Mouse (Mus musculus): Measurements from ENCODE around the gene Mpp5. TPM values are rescaled to one million over a fixed set of nuclear protein-coding genes. Genes with fewer than 3 reads are reported as not detected.

Mpp5 gene
- polyA plus RNA-seq, 1 experiment, result not detected

DNA sequence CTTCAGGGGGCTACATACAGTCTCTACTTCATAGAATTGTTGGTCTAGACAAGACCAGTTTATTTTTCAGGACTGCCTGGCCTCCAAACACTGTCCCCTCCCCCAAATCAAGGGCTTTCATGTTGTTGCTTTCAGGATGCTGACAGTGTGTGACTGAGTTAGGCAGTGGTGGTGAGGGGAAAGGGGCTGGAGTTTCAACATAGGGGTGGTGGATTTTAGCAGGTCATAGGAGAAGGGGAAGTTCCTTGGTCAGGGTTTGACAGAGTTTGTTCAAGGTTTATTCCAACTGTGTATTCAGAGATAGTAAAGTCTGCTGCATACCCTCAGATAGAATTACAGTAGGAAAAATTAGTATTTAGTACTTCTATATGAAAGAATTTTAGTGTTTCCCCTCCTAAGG, 53.1 kb downstream of the Mpp5 start:
- no peaks in the 10 kb centered on the region for H3K4me1 ChIP-seq (ENCODE audit: control insufficient read depth, insufficient read depth, low read length)
- H3K4me3 ChIP-seq (ENCODE audit: insufficient read depth, low read depth, low read length), result no peak overlapping the region
- TF ChIP-seq CTCF (IDR thresholded peaks at IDR 0.05; ENCODE audit: insufficient read depth, low read depth, low read length), result no peak
- no peak for TF ChIP-seq POLR2A (IDR thresholded peaks at IDR 0.05; ENCODE audit: insufficient read depth, low read depth, low read length)
- no peak overlapping the region for H3K27ac ChIP-seq (ENCODE audit: insufficient read depth, low read depth, low read length)

DNA sequence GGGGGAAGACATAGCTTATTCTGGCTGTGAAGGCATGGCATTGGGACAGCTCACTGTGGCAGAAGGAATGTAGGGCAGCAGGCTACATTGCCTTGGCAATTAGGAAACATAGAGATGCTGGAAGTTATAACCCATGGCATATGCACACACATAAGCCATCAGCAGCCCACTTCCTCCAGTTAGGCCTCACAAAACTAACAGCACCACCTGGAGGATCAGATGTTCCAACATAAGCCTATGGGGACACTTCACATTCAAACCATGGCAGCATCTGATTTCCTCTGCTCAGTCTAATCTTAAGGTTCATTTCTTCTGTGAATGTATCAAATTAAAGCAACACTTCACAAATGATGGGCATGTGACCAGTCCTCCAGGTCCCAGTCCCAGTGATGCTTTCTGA, 65.7 kb downstream of the Mpp5 start:
- H3K4me1 ChIP-seq (ENCODE audit: control insufficient read depth, insufficient read depth, low read length), result no peaks in the 10 kb centered on the region
- TF ChIP-seq CTCF (IDR thresholded peaks at IDR 0.05; ENCODE audit: insufficient read depth, low read depth, low read length) (no peak), POLR2A (IDR thresholded peaks at IDR 0.05; ENCODE audit: insufficient read depth, low read depth, low read length) (no peak)
- no peak overlapping the region for H3K27ac ChIP-seq (ENCODE audit: insufficient read depth, low read depth, low read length)
- H3K4me3 ChIP-seq (ENCODE audit: insufficient read depth, low read depth, low read length), result no peak overlapping the region

DNA sequence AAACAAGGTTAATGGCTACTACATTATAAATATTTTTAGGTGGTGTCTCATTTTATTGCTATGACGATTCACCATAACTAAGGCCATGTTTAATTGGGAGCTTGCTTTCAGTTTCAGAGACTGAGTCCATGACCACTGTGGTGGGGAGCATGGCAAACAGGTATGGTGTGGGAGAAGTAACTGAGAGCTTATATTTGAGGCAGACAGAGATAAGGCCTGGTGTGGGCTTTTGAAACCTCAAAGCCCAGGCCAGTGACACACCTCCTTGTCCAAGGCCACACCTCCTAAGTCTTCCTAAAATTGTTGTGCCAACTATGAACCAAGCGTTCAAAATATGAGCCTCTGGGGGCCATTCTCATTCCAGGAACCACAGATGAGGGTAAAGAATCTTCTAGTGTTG, 85.8 kb downstream of the Mpp5 start:
- H3K4me3 ChIP-seq (ENCODE audit: insufficient read depth, low read depth, low read length), result no peak overlapping the region
- TF ChIP-seq CTCF (IDR thresholded peaks at IDR 0.05; ENCODE audit: insufficient read depth, low read depth, low read length) (no peak), POLR2A (IDR thresholded peaks at IDR 0.05; ENCODE audit: insufficient read depth, low read depth, low read length) (no peak)
- WGBS, result 94% methylated on average over 2 of the region's 2 CpGs
- no peaks in the 10 kb centered on the region for H3K4me1 ChIP-seq (ENCODE audit: control insufficient read depth, insufficient read depth, low read length)
- no peak overlapping the region for H3K27ac ChIP-seq (ENCODE audit: insufficient read depth, low read depth, low read length)

DNA sequence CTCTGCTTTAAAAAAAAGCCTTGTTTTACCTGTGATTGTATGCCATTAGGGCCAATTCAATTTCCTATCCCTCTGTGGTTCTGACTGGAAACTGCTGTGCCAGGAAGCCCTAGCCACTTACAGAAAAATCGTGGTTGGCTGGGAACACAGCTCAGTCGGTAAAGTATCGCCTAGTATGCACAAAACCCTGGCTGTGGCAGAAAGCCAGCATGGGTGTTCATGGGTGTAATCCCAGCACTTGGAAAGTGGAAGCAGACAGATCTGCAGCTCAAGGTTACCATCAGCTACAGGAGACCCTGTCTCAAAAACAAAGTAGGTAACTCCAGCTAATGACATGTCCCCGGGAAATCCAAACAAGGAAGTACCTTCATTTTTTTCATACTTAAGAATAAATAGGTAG, 91.2 kb downstream of the Mpp5 start:
- TF ChIP-seq POLR2A (IDR thresholded peaks at IDR 0.05; ENCODE audit: insufficient read depth, low read depth, low read length), result no peak
- TF ChIP-seq CTCF (IDR thresholded peaks at IDR 0.05; ENCODE audit: insufficient read depth, low read depth, low read length), result no peak
- no peak overlapping the region for H3K4me3 ChIP-seq (ENCODE audit: insufficient read depth, low read depth, low read length)
- no peak overlapping the region for H3K27ac ChIP-seq (ENCODE audit: insufficient read depth, low read depth, low read length)
- H3K4me1 ChIP-seq (ENCODE audit: control insufficient read depth, insufficient read depth, low read length), result no peaks in the 10 kb centered on the region
- 52% methylated on average over 4 of the region's 4 CpGs for WGBS

DNA sequence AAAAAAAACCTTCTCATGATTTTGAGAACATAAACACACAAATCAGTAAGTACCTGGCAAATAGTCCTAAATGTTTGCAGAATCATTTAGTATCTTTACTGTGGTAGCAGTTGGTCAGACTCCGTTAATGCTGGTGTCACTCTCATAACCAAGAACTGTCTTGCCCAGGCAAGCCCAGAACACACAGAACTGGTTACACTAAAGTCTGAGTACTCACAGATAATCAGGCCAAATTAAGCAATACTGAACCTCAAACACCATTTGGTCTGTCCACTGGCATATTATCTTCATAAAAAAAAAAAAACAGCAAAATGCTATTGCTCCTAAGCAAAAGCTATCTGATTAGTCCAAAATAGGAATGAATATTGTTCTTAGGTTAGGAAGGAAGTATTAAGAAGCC, 93.7 kb downstream of the Mpp5 start:
- H3K4me1 ChIP-seq (ENCODE audit: control insufficient read depth, insufficient read depth, low read length), result no peaks in the 10 kb centered on the region
- TF ChIP-seq POLR2A (IDR thresholded peaks at IDR 0.05; ENCODE audit: insufficient read depth, low read depth, low read length) (no peak), CTCF (IDR thresholded peaks at IDR 0.05; ENCODE audit: insufficient read depth, low read depth, low read length) (no peak)
- no peak overlapping the region for H3K27ac ChIP-seq (ENCODE audit: insufficient read depth, low read depth, low read length)
- WGBS, result 91% methylated on average over 1 of the region's 1 CpGs
- H3K4me3 ChIP-seq (ENCODE audit: insufficient read depth, low read depth, low read length), result no peak overlapping the region

DNA sequence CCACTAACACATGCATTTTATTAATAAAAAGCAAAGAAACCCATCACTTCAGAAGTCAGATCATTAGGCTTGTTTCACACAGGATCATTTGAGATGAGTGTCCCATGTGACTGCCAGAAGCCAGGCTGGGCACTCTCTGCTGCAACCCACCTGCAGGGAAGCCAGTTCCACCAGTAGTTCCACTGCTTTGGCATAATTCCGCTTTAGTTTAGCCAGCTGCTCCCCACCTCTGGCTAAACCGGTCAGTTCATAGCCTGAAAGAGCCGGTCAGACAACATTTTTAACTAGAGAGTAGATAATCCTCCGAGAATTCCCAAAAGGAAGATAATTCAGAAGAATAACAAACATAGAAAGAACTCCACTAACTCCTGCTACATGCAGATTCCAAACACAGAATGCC, 99.5 kb downstream of the Mpp5 start:
- Histone ChIP-seq H3K27ac (ENCODE audit: insufficient read depth, low read depth, low read length) (no peak overlapping the region), H3K4me3 (ENCODE audit: insufficient read depth, low read depth, low read length) (no peak overlapping the region), H3K4me1 (ENCODE audit: control insufficient read depth, insufficient read depth, low read length) (no peaks in the 10 kb centered on the region)
- WGBS, result 95% methylated on average over 4 of the region's 4 CpGs
- TF ChIP-seq POLR2A (IDR thresholded peaks at IDR 0.05; ENCODE audit: insufficient read depth, low read depth, low read length) (no peak), CTCF (IDR thresholded peaks at IDR 0.05; ENCODE audit: insufficient read depth, low read depth, low read length) (no peak)

DNA sequence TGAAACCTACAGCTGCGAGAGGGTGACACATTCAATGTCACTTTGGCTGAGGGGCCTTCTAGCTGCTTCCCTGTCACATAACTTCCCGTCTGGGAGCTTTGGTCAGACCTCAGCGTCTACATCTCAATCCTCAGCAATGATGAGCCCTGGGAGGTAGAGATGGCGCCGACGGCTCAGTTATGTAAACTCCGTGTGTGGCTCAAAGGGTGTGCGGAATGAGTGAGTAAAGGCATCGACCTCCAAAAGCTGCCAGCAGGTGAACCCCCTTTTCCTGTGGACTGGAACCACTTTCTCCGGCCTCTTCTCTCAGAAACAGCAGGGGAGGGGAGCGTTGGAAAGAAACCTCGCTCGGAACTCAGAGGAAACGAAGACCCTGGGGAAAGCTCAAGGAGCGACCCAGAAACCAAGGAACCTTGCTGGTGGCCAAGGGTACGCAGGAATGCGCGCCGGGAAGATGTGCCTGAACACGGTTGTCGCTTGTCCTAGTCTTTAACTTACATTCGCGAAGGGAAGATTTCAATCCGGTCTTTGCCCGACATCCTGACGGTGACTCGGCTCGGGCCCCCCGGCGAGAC, 112.3 kb downstream of the Mpp5 start:
- peak overlapping the region; percentile 68 for H3K4me3 ChIP-seq (ENCODE audit: insufficient read depth, low read depth, low read length)
- under 1% methylated on average over 30 of the region's 30 CpGs for WGBS
- peak overlapping the region; percentile 38; the same call in 1 of the 2 replicates for H3K27ac ChIP-seq (ENCODE audit: insufficient read depth, low read depth, low read length)
- TF ChIP-seq CTCF (IDR thresholded peaks at IDR 0.05; ENCODE audit: insufficient read depth, low read depth, low read length) (no peak), POLR2A (IDR thresholded peaks at IDR 0.05; ENCODE audit: insufficient read depth, low read depth, low read length) (no peak)
- H3K4me1 ChIP-seq (ENCODE audit: control insufficient read depth, insufficient read depth, low read length), result peaks cover 5% of the 10 kb centered on the region

DNA sequence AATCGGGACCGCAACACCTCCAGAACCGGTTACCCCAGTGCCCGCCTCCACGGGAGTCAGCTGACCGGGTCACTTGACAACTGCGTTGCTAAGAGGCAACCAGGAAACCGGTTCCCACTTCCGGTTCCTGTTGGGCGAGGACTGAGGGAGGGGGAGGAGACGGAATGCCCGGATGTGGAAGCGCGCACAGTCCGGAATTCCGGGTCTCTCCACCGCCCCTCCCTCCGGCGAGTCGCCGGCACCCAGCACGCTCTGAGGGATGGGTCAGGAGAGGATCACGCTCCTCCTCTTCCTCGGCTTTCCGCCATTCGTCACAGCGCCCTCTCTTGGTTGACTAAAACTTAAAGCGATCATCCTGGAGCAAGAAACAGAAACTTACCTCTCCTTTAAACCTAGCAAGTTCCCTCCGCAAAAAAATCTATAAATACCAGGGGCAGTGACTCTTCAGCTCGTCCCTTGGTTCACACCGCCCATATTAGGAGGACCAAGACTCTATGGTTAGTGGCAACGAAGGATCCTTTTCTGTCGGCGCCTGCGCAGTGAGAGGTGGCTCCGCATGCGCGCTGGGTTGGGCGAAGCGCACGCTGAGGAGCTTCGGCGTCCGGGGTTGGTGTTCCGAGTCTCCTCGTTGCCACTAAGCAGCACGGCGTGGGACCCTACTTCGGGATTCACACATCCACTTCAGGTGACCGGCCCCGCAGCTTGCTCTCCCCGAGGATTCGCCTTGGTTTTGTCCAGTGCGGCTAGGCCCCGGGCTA, 113.0 kb downstream of the Mpp5 start, which contains the start of the genes Atp6v1d and Eif2s1:
Atp6v1d (minus strand) TSS at position 143 of the 758 bp plus-strand sequence.
Eif2s1 (plus strand) TSS at position 324 of the 758 bp plus-strand sequence.
- Histone ChIP-seq H3K4me3 (ENCODE audit: insufficient read depth, low read depth, low read length) (peak within 1 kb of the TSS; percentile 89), H3K27ac (ENCODE audit: insufficient read depth, low read depth, low read length) (peak within 1 kb of the TSS; percentile 90), H3K4me1 (ENCODE audit: control insufficient read depth, insufficient read depth, low read length) (peaks cover 5% of the 10 kb centered on the region)
- TF ChIP-seq POLR2A (IDR thresholded peaks at IDR 0.05; ENCODE audit: insufficient read depth, low read depth, low read length), result peak; percentile 79
- TF ChIP-seq CTCF (IDR thresholded peaks at IDR 0.05; ENCODE audit: insufficient read depth, low read depth, low read length), result peak; percentile 95
- under 1% methylated on average over 55 of the region's 55 CpGs for WGBS

DNA sequence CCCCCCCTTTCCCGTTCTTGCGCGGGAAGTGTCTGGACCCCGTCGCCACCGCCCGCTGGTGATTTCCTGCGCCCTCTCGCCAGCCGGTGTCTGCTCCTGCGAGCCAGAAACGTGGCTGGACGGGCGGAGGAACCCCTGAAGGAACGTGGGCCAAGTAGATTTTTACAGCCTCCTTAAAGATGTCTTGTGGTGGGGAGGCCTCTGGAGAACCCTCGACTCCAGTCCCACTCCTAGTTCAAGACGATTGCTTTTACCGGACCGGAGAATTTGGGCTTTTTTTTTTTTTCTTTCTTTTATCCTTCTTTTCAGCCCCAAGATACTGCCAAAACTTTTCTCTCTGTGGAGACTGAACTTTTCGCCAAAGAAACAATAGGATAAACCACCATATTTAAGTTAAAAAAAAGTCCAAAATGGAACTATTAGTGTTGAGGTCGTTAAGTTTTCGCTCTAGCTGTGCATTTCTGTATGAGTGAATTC, 113.6 kb downstream of the Mpp5 start:
- under 1% methylated on average over 22 of the region's 22 CpGs for WGBS
- peak overlapping the region; percentile 64 for H3K27ac ChIP-seq (ENCODE audit: insufficient read depth, low read depth, low read length)
- H3K4me1 ChIP-seq (ENCODE audit: control insufficient read depth, insufficient read depth, low read length), result peaks cover 5% of the 10 kb centered on the region
- H3K4me3 ChIP-seq (ENCODE audit: insufficient read depth, low read depth, low read length), result peak overlapping the region; percentile 89
- TF ChIP-seq POLR2A (IDR thresholded peaks at IDR 0.05; ENCODE audit: insufficient read depth, low read depth, low read length) (peak; percentile 2; the same call in 1 of the 2 replicates), CTCF (IDR thresholded peaks at IDR 0.05; ENCODE audit: insufficient read depth, low read depth, low read length) (no peak)

Data from olfactory bulb, adult 2 months (tissue).